Mouse (Mus musculus) kidney, embryonic 16.5 days (tissue): ENCODE results near the gene Olfr307. TPM values are rescaled to one million over a fixed set of nuclear protein-coding genes. Genes with fewer than 3 reads are reported as not detected.
"Not testable (repeated sequence)": the region's sequence is repeated elsewhere in the genome, so short reads cannot be mapped to it uniquely, and the experiment has no call there.

Experiments
- ATAC-seq: fragments of 200-750 bp; cut with Nextera tagmentation; 2 replicates; pipeline ENCODE4 v1.8.0; 2017; ENCODE audit warnings: moderate TSS enrichment; ENCODE audit not compliant: low FRiP score, low TSS enrichment
- H3K27ac ChIP-seq: fragments of 300-500 bp; sonication (generic); 2 replicates; pipeline ENCODE4 v1.5.1; 2014; ENCODE audit warnings: low read length
- H3K27me3 ChIP-seq: fragments of 300-500 bp; sonication (generic); 2 replicates; pipeline ENCODE4 v1.6.1; 2014; ENCODE audit warnings: low read length, control low read depth, mixed read lengths; ENCODE audit not compliant: insufficient read depth
- H3K36me3 ChIP-seq: fragments of 300-500 bp; sonication (generic); 2 replicates; pipeline ENCODE4 v1.6.1; 2014; ENCODE audit warnings: low read length, control low read depth, mixed read lengths; ENCODE audit not compliant: insufficient read depth
- H3K4me1 ChIP-seq: fragments of 300-500 bp; sonication (generic); 2 replicates; pipeline ENCODE4 v1.6.1; 2014; ENCODE audit warnings: low read length, control low read depth, mixed read lengths; ENCODE audit not compliant: insufficient read depth
- H3K4me2 ChIP-seq: fragments of 300-500 bp; sonication (generic); replicated peaks from 2 replicates; pipeline ENCODE4 v1.6.1; 2014; ENCODE audit warnings: low read depth, low read length
- H3K4me3 ChIP-seq: fragments of 300-500 bp; sonication (generic); 2 replicates; pipeline ENCODE4 v1.5.1; 2014; ENCODE audit warnings: mild to moderate bottlenecking, low read length
- H3K9ac ChIP-seq: fragments of 300-500 bp; sonication (generic); replicated peaks from 2 replicates; pipeline ENCODE4 v1.6.1; 2014; ENCODE audit warnings: low read length
- H3K9me3 ChIP-seq: fragments of 300-500 bp; sonication (generic); 2 replicates; pipeline ENCODE4 v1.6.1; 2016; ENCODE audit warnings: low read length, control low read depth
- WGBS: fragments of 180-500 bp; shearing (Covaris S2); extraction: QIAGEN DNeasy Blood & Tissue Kit; methylation state at CpG from one replicate; pipeline ENCODE4 v1.1.7; 2014; 5-methylcytosine and 5-hydroxymethylcytosine counted together
- polyA plus RNA-seq: library from polyadenylated mRNA; unstranded; fragments of >200 nt; fragmentation: Nextera tagmentation; extraction: Ambion mirVana; gene quantifications from 2 replicates; pipeline ENCODE4 v1.2.1, GENCODE M21; 2015

The Olfr307 gene
- polyA plus RNA-seq = not detected in 2 replicates

DNA sequence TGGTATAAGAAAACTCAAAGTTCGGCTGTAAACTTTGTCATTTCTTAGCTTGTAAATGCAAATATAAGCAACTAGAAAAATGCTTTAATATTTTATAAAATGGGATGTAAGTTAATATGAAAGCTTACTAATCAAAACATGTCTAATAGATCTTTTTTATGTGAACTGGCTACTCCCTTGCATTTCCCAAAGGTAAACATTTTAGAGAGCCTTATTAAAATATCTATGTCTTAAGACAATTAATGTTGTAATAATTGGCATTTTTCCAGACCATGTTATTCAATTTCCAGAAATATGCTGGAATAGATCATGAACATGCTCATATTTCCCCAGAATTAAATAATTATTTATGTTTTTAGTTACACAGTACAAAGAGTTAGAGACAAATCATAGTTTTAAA is at the start of gene Olfr307:
Gene Olfr307, minus strand, starts transcription at position 101 of the 400 bp plus-strand sequence.
- Histone ChIP-seq H3K9me3 (no peaks in the 10 kb centered on the region), H3K36me3 (no peaks in the 10 kb centered on the region), H3K27ac (no peak within 1 kb of the TSS), H3K27me3 (no peaks in the 10 kb centered on the region), H3K4me2 (no peak within 1 kb of the TSS), H3K9ac (no peak within 1 kb of the TSS), H3K4me3 (no peak within 1 kb of the TSS), H3K4me1 (no peaks in the 10 kb centered on the region)
- no peak for ATAC-seq
- WGBS = 72% methylated on average over 1 of the region's 1 CpGs

GRCm38 (mm10) chr7:86386558-86386957 is 49.2 kb upstream of the Olfr307 start, which contains the start of gene Olfr304:
Gene Olfr304, minus strand, starts transcription at chr7:86386658.
- Histone ChIP-seq H3K36me3 (no peaks in the 10 kb centered on the region), H3K27me3 (no peaks in the 10 kb centered on the region), H3K4me2 (no peak within 1 kb of the TSS), H3K4me1 (no peaks in the 10 kb centered on the region), H3K27ac (no peak within 1 kb of the TSS), H3K9me3 (no peaks in the 10 kb centered on the region), H3K4me3 (no peak within 1 kb of the TSS), H3K9ac (no peak within 1 kb of the TSS)
- no peak for ATAC-seq
- WGBS = 73% methylated on average over 1 of the region's 1 CpGs

- Histone ChIP-seq H3K36me3 (no peaks in the 10 kb centered on the region), H3K9me3 (no peaks in the 10 kb centered on the region), H3K27ac (no peak overlapping the region), H3K4me1 (no peaks in the 10 kb centered on the region), H3K9ac (no peak overlapping the region), H3K4me3 (no peak overlapping the region), H3K27me3 (no peaks in the 10 kb centered on the region), H3K4me2 (no peak overlapping the region)
- 74% methylated on average over 3 of the region's 3 CpGs for WGBS
- ATAC-seq = no peak
Measured at GRCm38 (mm10) chr7:86385769-86386168, 48.4 kb upstream of the Olfr307 start.

- Histone ChIP-seq H3K4me3 (no peak within 1 kb of the TSS), H3K36me3 (no peaks in the 10 kb centered on the region), H3K27ac (no peak within 1 kb of the TSS), H3K4me2 (no peak within 1 kb of the TSS), H3K27me3 (no peaks in the 10 kb centered on the region), H3K9ac (no peak within 1 kb of the TSS), H3K9me3 (no peaks in the 10 kb centered on the region), H3K4me1 (no peaks in the 10 kb centered on the region)
- WGBS = 80% methylated on average over 1 of the region's 1 CpGs
- ATAC-seq = no peak
Measured at GRCm38 (mm10) chr7:86366828-86367227, 29.4 kb upstream of the Olfr307 start, which contains the start of gene Olfr305. Gene Olfr305, minus strand, starts transcription at chr7:86366928.

DNA sequence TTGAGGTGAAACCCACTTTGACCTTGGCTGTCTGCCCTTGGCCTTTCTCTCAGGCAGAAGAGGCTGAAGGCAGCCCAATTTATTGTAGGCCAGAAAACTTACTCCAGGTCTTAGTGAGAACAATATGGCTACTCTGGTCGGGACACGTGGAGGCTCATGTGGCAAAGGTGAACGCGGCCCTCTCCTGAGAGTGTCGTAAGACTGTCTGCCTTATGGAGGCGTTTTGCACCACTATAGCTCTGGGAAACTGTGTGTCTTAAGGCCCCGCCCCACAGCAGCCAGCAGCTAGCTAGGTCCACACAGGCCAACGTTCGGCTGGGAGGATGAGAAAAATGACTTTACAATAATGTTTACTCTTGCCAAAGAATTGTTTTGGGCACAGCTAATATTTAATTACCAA is 8.9 kb upstream of the Olfr307 start:
- not testable (repeated sequence) for H3K9ac ChIP-seq, H3K27me3 ChIP-seq, H3K4me3 ChIP-seq, H3K4me2 ChIP-seq, ATAC-seq, H3K27ac ChIP-seq, H3K4me1 ChIP-seq, H3K9me3 ChIP-seq, H3K36me3 ChIP-seq
- 89% methylated on average over 9 of the region's 9 CpGs for WGBS

- no peak overlapping the region for H3K4me3 ChIP-seq
- no peaks in the 10 kb centered on the region for H3K36me3 ChIP-seq
- no peak overlapping the region for H3K9ac ChIP-seq
- WGBS = 76% methylated on average over 3 of the region's 3 CpGs
- H3K27ac ChIP-seq = no peak overlapping the region
- H3K9me3 ChIP-seq = no peaks in the 10 kb centered on the region
- H3K27me3 ChIP-seq = no peaks in the 10 kb centered on the region
- no peak overlapping the region for H3K4me2 ChIP-seq
- ATAC-seq = no peak
- no peaks in the 10 kb centered on the region for H3K4me1 ChIP-seq
Measured at GRCm38 (mm10) chr7:86344253-86344652, 6.9 kb upstream of the Olfr307 start.

DNA sequence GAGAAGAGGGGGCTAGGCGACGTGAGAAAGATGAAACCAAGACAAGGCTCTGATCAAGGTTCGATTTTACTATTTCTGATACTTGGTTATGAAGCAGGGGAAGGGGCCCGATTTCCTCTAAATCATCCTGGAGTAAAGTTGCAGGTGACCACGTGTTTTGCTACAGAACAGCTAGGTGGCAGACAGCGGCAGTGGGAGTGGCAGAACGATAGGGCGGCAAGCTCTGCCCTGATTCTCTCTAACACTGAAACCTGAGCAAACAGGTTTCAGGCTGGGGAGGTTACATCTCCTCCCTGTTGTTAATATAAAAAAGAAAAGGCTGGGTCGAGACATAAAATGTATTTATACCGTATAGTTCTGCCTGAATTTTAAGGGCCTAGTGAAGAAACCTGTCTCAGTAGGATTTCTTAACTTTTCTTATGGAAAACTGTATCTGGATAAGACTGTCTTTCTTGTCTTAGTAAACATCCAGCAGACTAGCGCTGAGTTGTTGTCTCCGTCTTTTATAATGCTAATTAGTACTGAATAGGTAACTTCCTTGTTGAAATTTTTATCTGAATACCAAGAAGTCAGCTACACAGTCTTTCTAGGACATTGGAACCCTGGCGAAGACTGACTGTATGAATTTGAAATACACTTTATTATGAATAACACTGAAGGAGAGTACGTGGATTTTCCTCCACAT is 5.6 kb upstream of the Olfr307 start:
- Histone ChIP-seq H3K27me3 (no peaks in the 10 kb centered on the region), H3K36me3 (no peaks in the 10 kb centered on the region), H3K9ac (no peak overlapping the region), H3K4me1 (no peaks in the 10 kb centered on the region), H3K4me2 (no peak overlapping the region), H3K4me3 (no peak overlapping the region), H3K27ac (no peak overlapping the region), H3K9me3 (no peaks in the 10 kb centered on the region)
- WGBS = 72% methylated on average over 14 of the region's 14 CpGs
- ATAC-seq = no peak

DNA sequence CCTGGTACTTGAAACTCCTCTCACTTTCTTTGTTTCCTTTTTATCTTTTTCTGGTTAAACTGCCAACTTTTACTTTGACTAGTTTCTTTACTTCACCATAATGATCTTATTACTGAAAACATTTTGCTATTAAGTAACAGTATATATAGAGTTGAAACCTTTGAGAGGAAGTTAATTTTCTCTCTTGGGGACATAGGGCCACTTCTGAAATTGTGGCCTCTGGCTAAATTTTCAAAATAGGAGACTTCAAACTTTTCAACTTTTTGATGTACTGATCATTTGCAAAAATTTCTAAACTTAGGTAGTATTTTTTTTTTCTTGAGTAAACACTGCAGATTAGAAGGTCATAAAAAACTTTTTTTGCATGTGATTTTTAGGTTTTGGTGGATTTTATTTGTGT is 11.9 kb downstream of the Olfr307 start, which contains the start of gene Olfr308:
Gene Olfr308, minus strand, starts transcription at position 101 of the 400 bp plus-strand sequence.
- no peak within 1 kb of the TSS for H3K9ac ChIP-seq
- H3K36me3 ChIP-seq = no peaks in the 10 kb centered on the region
- no peak within 1 kb of the TSS for H3K4me3 ChIP-seq
- no peak within 1 kb of the TSS for H3K27ac ChIP-seq
- H3K4me1 ChIP-seq = no peaks in the 10 kb centered on the region
- no peak for ATAC-seq
- H3K27me3 ChIP-seq = no peaks in the 10 kb centered on the region
- H3K4me2 ChIP-seq = no peak within 1 kb of the TSS
- no peaks in the 10 kb centered on the region for H3K9me3 ChIP-seq

GRCm38 (mm10) chr7:86321323-86321722 is 16.1 kb downstream of the Olfr307 start:
- no peaks in the 10 kb centered on the region for H3K27me3 ChIP-seq
- WGBS = 93% methylated on average over 2 of the region's 2 CpGs
- H3K36me3 ChIP-seq = no peaks in the 10 kb centered on the region
- H3K4me2 ChIP-seq = no peak overlapping the region
- H3K9me3 ChIP-seq = no peaks in the 10 kb centered on the region
- ATAC-seq = no peak
- no peaks in the 10 kb centered on the region for H3K4me1 ChIP-seq
- no peak overlapping the region for H3K4me3 ChIP-seq
- H3K27ac ChIP-seq = no peak overlapping the region
- no peak overlapping the region for H3K9ac ChIP-seq

GRCm38 (mm10) chr7:86313608-86314007 is 23.8 kb downstream of the Olfr307 start, which contains the start of gene Olfr309:
Gene Olfr309, minus strand, starts transcription at chr7:86313708.
- H3K4me1 ChIP-seq = no peaks in the 10 kb centered on the region
- no peaks in the 10 kb centered on the region for H3K36me3 ChIP-seq
- ATAC-seq = no peak

More at GRCm38 (mm10) chr7:86313608-86314007, 23.8 kb downstream of the Olfr307 start, which contains the start of gene Olfr309:
- no peak within 1 kb of the TSS for H3K9ac ChIP-seq
- no peak within 1 kb of the TSS for H3K4me3 ChIP-seq
- H3K9me3 ChIP-seq = no peaks in the 10 kb centered on the region
- WGBS = 67% methylated on average over 2 of the region's 2 CpGs
- no peak within 1 kb of the TSS for H3K27ac ChIP-seq
- no peaks in the 10 kb centered on the region for H3K27me3 ChIP-seq
- no peak within 1 kb of the TSS for H3K4me2 ChIP-seq
